Mouse (Mus musculus): Measurements from ENCODE around the gene Opa1.

Gene Opa1

DNA sequence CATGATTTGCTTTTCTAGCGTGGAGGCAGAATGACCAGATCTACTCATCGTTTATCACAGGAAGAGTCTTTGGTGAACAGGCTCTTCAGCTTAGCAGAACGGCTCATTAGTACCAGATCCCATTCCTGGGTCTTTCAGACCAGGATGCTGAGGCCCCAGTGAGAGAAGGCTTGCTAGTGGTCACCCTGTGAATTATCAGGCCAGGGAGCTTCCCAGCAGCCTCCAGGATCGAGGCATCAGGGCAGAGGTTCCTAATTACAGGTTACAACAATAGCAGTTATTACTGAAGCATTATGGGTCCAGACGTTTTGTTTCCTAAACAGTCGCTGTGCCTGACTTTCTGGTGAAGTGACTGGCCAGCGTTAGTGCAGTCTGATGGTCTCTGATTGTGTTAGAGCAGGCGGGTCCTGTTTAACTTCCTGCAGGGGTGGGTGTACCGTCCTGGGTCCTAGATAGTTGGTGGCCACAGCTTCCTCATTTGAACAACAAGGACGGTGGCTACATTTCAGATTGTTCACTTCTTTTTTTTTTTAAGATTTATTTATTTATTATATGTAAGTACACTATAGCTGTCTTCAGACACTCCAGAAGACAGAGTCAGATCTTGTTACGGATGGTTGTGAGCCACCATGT is 110.2 kb downstream of the Opa1 start:
- CTCF ChIA-PET: no interaction called here

- CTCF ChIA-PET: interaction anchor here (0.7 kb wide), 2 partner anchors 43 to 118 kb away, joined by 3 to 6 read pairs; no protein-coding TSS in a partner anchor
Measured at GRCm38 (mm10) chr16:29693025-29693682, 114.0 kb downstream of the Opa1 start.

DNA sequence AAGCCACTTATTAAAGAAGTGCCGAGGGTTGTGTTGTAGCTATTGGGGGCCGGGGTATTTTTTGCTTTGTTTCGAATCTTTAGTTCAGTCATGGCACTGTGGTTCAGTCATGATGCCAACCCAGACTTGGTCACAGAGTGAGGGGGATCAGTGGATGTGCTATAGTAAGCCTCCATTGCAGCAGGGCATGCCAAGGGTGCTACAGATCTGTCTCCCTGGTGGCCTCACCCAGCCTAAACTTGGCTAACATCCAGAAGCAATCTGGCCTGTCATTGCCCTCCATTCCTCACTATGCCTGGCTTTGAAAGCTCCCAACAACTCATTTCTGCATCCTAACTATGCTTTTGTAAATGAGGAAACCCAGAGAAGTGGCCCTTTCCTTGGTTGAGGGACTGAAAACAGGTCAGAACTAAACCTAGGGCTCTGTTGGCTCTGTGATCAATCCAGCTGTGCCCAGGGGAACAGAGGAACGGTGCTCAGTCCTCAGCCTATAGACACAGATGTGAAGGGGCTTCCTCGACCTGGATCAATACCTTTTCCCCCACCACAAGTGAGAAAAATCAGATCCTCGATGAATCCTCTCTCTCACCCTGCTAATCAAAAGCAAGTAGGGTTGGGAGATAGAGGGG is 114.8 kb downstream of the Opa1 start:
- CTCF ChIA-PET: interaction anchor here (0.7 kb wide), 1 partner anchor 43 kb away, joined by 3 read pairs; no protein-coding TSS in a partner anchor

DNA sequence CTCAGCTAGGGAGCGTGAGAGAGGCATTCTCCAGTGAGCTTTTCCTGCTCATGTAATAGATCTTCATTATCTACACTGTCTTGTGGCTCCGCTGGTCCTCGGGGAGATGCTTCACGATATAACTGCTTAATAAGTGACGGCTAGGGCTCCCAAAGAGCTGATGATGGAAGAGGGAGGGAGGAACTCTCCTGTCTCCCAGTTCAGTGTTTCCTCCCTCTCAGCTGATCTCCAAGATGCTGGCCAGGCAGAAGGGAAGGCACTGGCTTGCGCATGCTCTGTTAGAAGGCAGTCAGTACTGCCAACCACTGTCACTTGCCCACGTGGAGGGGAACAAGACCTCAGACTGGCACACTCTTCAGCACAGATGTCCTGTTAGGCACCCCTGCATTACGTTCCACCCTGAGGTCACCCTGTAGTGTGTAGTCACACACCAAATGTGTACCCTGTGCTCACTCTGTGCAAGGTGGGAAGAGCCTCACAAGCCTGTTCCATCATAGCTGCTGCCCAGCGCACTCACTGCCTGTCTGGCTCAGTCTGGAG is 115.4 kb downstream of the Opa1 start:
- CTCF ChIA-PET: no interaction called here

Measured in spleen, embryonic (tissue).